Mouse (Mus musculus) bone marrow, adult 2 months (tissue): ENCODE data around the gene Zfp3. TPM values are rescaled to one million over a fixed set of nuclear protein-coding genes. Genes with fewer than 3 reads are reported as not detected.

Experiments
- H3K27ac ChIP-seq: fragments of 200-500 bp; 2 replicates; pipeline ENCODE4 v1.5.1; 2012; ENCODE audit warnings: low read depth, mild to moderate bottlenecking, control low read depth, inconsistent platforms, low read length; ENCODE audit not compliant: control insufficient read depth, poor library complexity, insufficient read depth
- H3K4me1 ChIP-seq: fragments of 200-500 bp; 2 replicates; pipeline ENCODE4 v1.6.1; 2011; ENCODE audit warnings: low read length; ENCODE audit not compliant: control insufficient read depth, insufficient read depth
- H3K4me3 ChIP-seq: fragments of 200-500 bp; replicated peaks from 2 replicates; pipeline ENCODE3; 2011; ENCODE audit warnings: mild to moderate bottlenecking, low read depth, low read length, control low read depth; ENCODE audit not compliant: control insufficient read depth
- CTCF ChIP-seq: fragments of 200-500 bp; IDR thresholded peaks from 2 replicates; pipeline ENCODE4 v1.5.1; 2011; ENCODE audit warnings: low read length, control low read depth; ENCODE audit not compliant: control insufficient read depth, insufficient read depth
- POLR2A ChIP-seq: fragments of 200-500 bp; IDR thresholded peaks from 2 replicates; pipeline ENCODE4 v1.6.1; 2011; ENCODE audit warnings: low read depth, mild to moderate bottlenecking, control low read depth, low read length, borderline replicate concordance; ENCODE audit not compliant: control insufficient read depth
- WGBS: fragments of 180-500 bp; shearing (Covaris S2); methylation state at CpG from one replicate; pipeline ENCODE4 v1.1.7; 2018; 5-methylcytosine and 5-hydroxymethylcytosine counted together
- polyA plus RNA-seq: library from polyadenylated mRNA; stranded (reverse); fragments of >200 nt; gene quantifications from 2 replicates; pipeline ENCODE4 v1.2.4, GENCODE M21; 2011; ENCODE audit warnings: low replicate concordance; ENCODE audit not compliant: missing spikeins, insufficient read depth, insufficient read length

Zfp3 gene
- 1.1 and 1.7 TPM in 2 replicates for polyA plus RNA-seq

- TF ChIP-seq CTCF, result no peak
- TF ChIP-seq POLR2A, result peak; percentile 33; the same call in 1 of the 2 replicates
- Histone ChIP-seq H3K4me3 (peak within 1 kb of the TSS; percentile 91), H3K4me1 (peaks cover 1% of the 10 kb centered on the region; the same call in 1 of the 2 replicates), H3K27ac (peak within 1 kb of the TSS; percentile 58)
- WGBS, result under 1% methylated on average over 78 of the region's 78 CpGs
Measured at GRCm38 (mm10) chr11:70763936-70764808, at the start of gene Zfp3. Gene Zfp3 (plus strand): TSS chr11:70764209.

- H3K27ac ChIP-seq, result no peak overlapping the region
Measured at GRCm38 (mm10) chr11:70715832-70716231, 48.2 kb upstream of the Zfp3 start.

GRCm38 (mm10) chr11:70718481-70718880 lies 45.5 kb upstream of the Zfp3 start:
- no peak overlapping the region for H3K27ac ChIP-seq
- WGBS, result 79% methylated on average over 5 of the region's 5 CpGs

More at GRCm38 (mm10) chr11:70715832-70716231, 48.2 kb upstream of the Zfp3 start:
- H3K4me3 ChIP-seq, result no peak overlapping the region
- 85% methylated on average over 6 of the region's 6 CpGs for WGBS
- TF ChIP-seq POLR2A (no peak), CTCF (no peak)
- peaks cover 2% of the 10 kb centered on the region for H3K4me1 ChIP-seq

GRCm38 (mm10) chr11:70720567-70720966 lies 43.4 kb upstream of the Zfp3 start:
- Histone ChIP-seq H3K4me1 (peaks cover 4% of the 10 kb centered on the region), H3K4me3 (no peak overlapping the region), H3K27ac (no peak overlapping the region)
- WGBS, result 7% methylated on average over 3 of the region's 3 CpGs
- no peak for TF ChIP-seq CTCF
- TF ChIP-seq POLR2A, result no peak

More at GRCm38 (mm10) chr11:70718481-70718880, 45.5 kb upstream of the Zfp3 start:
- TF ChIP-seq CTCF (no peak), POLR2A (no peak)
- no peak overlapping the region for H3K4me3 ChIP-seq
- H3K4me1 ChIP-seq, result peaks cover 4% of the 10 kb centered on the region

- Histone ChIP-seq H3K4me1 (peaks cover 4% of the 10 kb centered on the region), H3K27ac (no peak overlapping the region), H3K4me3 (no peak overlapping the region)
- TF ChIP-seq CTCF, result no peak
- no peak for TF ChIP-seq POLR2A
- 84% methylated on average over 3 of the region's 3 CpGs for WGBS
Measured at GRCm38 (mm10) chr11:70721072-70721471, 42.9 kb upstream of the Zfp3 start.

- no peak overlapping the region; the same call in 1 of the 2 replicates for H3K27ac ChIP-seq
- H3K4me1 ChIP-seq, result peaks cover 4% of the 10 kb centered on the region
- 85% methylated on average over 9 of the region's 9 CpGs for WGBS
- no peak for TF ChIP-seq POLR2A
- no peak overlapping the region for H3K4me3 ChIP-seq
Measured at GRCm38 (mm10) chr11:70724706-70725105, 39.3 kb upstream of the Zfp3 start.

GRCm38 (mm10) chr11:70726585-70726984 lies 37.4 kb upstream of the Zfp3 start:
- Histone ChIP-seq H3K4me3 (no peak overlapping the region), H3K27ac (no peak overlapping the region), H3K4me1 (no peaks in the 10 kb centered on the region)
- 83% methylated on average over 2 of the region's 2 CpGs for WGBS
- TF ChIP-seq POLR2A (no peak), CTCF (no peak)

- no peak for TF ChIP-seq POLR2A
- no peak for TF ChIP-seq CTCF
- Histone ChIP-seq H3K4me3 (no peak overlapping the region), H3K27ac (no peak overlapping the region), H3K4me1 (no peaks in the 10 kb centered on the region)
- 51% methylated on average over 5 of the region's 5 CpGs for WGBS
Measured at GRCm38 (mm10) chr11:70727385-70727784, 36.6 kb upstream of the Zfp3 start.
